Mouse (Mus musculus): ENCODE data around the gene Mpzl2. TPM values are rescaled to one million over a fixed set of nuclear protein-coding genes. Genes with fewer than 3 reads are reported as not detected.

The Mpzl2 gene
- polyA plus RNA-seq, 1 experiment from 2014 or later = 12.5 TPM

- Histone ChIP-seq H3K27me3 (ENCODE audit: control insufficient read depth, insufficient read depth, low read depth, low read length) (no peaks in the 10 kb centered on the region), H3K4me2 (ENCODE audit: low read depth, low read length) (no peak overlapping the region), H3K36me3 (ENCODE audit: control insufficient read depth, insufficient read depth) (no peaks in the 10 kb centered on the region), H3K9me3 (replicated peaks; ENCODE audit: control insufficient read depth, low read length) (no peaks in the 10 kb centered on the region), H3K4me1 (ENCODE audit: control insufficient read depth, low read depth, low read length) (no peaks in the 10 kb centered on the region), H3K27ac (ENCODE audit: low read length) (no peak overlapping the region), H3K9ac (ENCODE audit: low read depth, low read length) (no peak overlapping the region), H3K4me3 (ENCODE audit: low read depth, low read length) (no peak overlapping the region)
- no peak for ATAC-seq (ENCODE audit: low read depth)
- WGBS (ENCODE audit: insufficient replicate concordance) = 39% methylated on average over 11 of the region's 11 CpGs
Measured at GRCm38 (mm10) chr9:45103211-45103979, 63.8 kb downstream of the Mpzl2 start.

Other genes starting within 250 kb of the Mpzl2 start
- 3.9 and 6.1 TPM in 2 replicates for gene Tmem25, start 240.5 kb upstream of the Mpzl2 start, polyA plus RNA-seq (2015; fragmentation: Nextera tagmentation; extraction: Ambion mirVana)
- 166 and 200 TPM in 2 replicates for gene Ttc36, start 236.7 kb upstream of the Mpzl2 start, polyA plus RNA-seq (2015; fragmentation: Nextera tagmentation; extraction: Ambion mirVana)
- 2.6 and 3.0 TPM in 2 replicates for gene Kmt2a, start 158.5 kb upstream of the Mpzl2 start, polyA plus RNA-seq (2015; fragmentation: Nextera tagmentation; extraction: Ambion mirVana)
- gene Atp5l, start 119.1 kb upstream of the Mpzl2 start, polyA plus RNA-seq (2015; fragmentation: Nextera tagmentation; extraction: Ambion mirVana) = 467 and 488 TPM in 2 replicates
- gene Ube4a, start 74.2 kb upstream of the Mpzl2 start, polyA plus RNA-seq (2015; fragmentation: Nextera tagmentation; extraction: Ambion mirVana) = 10.0 and 11.5 TPM in 2 replicates
- gene Cd3g, start 59.4 kb upstream of the Mpzl2 start, polyA plus RNA-seq (2015; fragmentation: Nextera tagmentation; extraction: Ambion mirVana) = 0.32 and 0.58 TPM in 2 replicates
- gene Cd3d, start 58.0 kb upstream of the Mpzl2 start, polyA plus RNA-seq (2015; fragmentation: Nextera tagmentation; extraction: Ambion mirVana) = 0.13 and 0.52 TPM in 2 replicates
- gene Cd3e, start 30.2 kb upstream of the Mpzl2 start, polyA plus RNA-seq (2015; fragmentation: Nextera tagmentation; extraction: Ambion mirVana) = not detected in 2 replicates
- gene Mpzl3, start 15.4 kb downstream of the Mpzl2 start, polyA plus RNA-seq (2015; fragmentation: Nextera tagmentation; extraction: Ambion mirVana) = 0.90 and 1.1 TPM in 2 replicates
- gene Jaml, start 39.4 kb downstream of the Mpzl2 start, polyA plus RNA-seq (2015; fragmentation: Nextera tagmentation; extraction: Ambion mirVana) = 0.47 and 1.2 TPM in 2 replicates
- 0.20 TPM in 2 replicates for gene Scn2b, start 78.0 kb downstream of the Mpzl2 start, polyA plus RNA-seq (2015; fragmentation: Nextera tagmentation; extraction: Ambion mirVana)
- gene Scn4b, start 98.6 kb downstream of the Mpzl2 start, polyA plus RNA-seq (2015; fragmentation: Nextera tagmentation; extraction: Ambion mirVana) = 0.15 and 0.37 TPM in 2 replicates
- gene BC049352, start 142.2 kb downstream of the Mpzl2 start, polyA plus RNA-seq (2015; fragmentation: Nextera tagmentation; extraction: Ambion mirVana) = 0.05 and 0.09 TPM in 2 replicates
- gene Tmprss4, start 164.3 kb downstream of the Mpzl2 start, polyA plus RNA-seq (2015; fragmentation: Nextera tagmentation; extraction: Ambion mirVana) = 0.06 and 0.37 TPM in 2 replicates
- gene Il10ra, start 229.3 kb downstream of the Mpzl2 start, polyA plus RNA-seq (2015; fragmentation: Nextera tagmentation; extraction: Ambion mirVana) = 1.9 and 2.7 TPM in 2 replicates